Mouse (Mus musculus): Measurements from ENCODE around the gene Tmem91.

- TF ChIP-seq POLR2A (IDR thresholded peaks at IDR 0.05; ENCODE audit: borderline replicate concordance, insufficient read depth, low read length) (no peak), CTCF (IDR thresholded peaks at IDR 0.05; ENCODE audit: borderline replicate concordance, insufficient read depth, low read depth, low read length) (no peak)
Measured at GRCm38 (mm10) chr7:25675405-25675804, 439 bp upstream of the Tmem91 start.
